Mouse (Mus musculus) monocyte, adult 2 months (primary cell): ENCODE data around the gene Sod1.
"Not testable (repeated sequence)": the region's sequence is repeated elsewhere in the genome, so short reads cannot be mapped to it uniquely, and the experiment has no call there.

ENCODE experiments used
- DNase-seq, 2 experiments: peaks; one replicate each; pipeline ENCODE4 v3.0.0; 2022; ENCODE audit warnings: low spot score in 2 of 2, low read depth in 1 of 2

Gene Sod1

GRCm38 (mm10) chr16:90210717-90211116, 9.8 kb upstream of the Sod1 start:
- no peak for DNase-seq

GRCm38 (mm10) chr16:90211767-90212166, 8.8 kb upstream of the Sod1 start:
- no peak for DNase-seq

GRCm38 (mm10) chr16:90213477-90214339, 6.8 kb upstream of the Sod1 start:
- no peak for DNase-seq

GRCm38 (mm10) chr16:90214731-90215565, 5.6 kb upstream of the Sod1 start:
- no peak for DNase-seq

- not testable (repeated sequence) for DNase-seq
These were observed 4.7 kb upstream of the Sod1 start for GRCm38 (mm10) chr16:90215879-90216278.

GRCm38 (mm10) chr16:90216414-90216813, 4.1 kb upstream of the Sod1 start:
- no peak for DNase-seq

GRCm38 (mm10) chr16:90217356-90217755, 3.2 kb upstream of the Sod1 start:
- DNase-seq, result no peak

GRCm38 (mm10) chr16:90217926-90218325, 2.6 kb upstream of the Sod1 start:
- no peak for DNase-seq

GRCm38 (mm10) chr16:90219445-90219844, 1.1 kb upstream of the Sod1 start:
- not testable (repeated sequence) for DNase-seq

GRCm38 (mm10) chr16:90220892-90221431, 408 bp downstream of the Sod1 start:
- peak in 1 of 2 experiments; percentile 18 for DNase-seq

- DNase-seq, result no peak
These were observed 1.0 kb downstream of the Sod1 start for GRCm38 (mm10) chr16:90221441-90222070.

- DNase-seq, result no peak
These were observed 9.3 kb downstream of the Sod1 start for GRCm38 (mm10) chr16:90229897-90230296.

- no peak for DNase-seq
These were observed 10.7 kb downstream of the Sod1 start for GRCm38 (mm10) chr16:90231302-90231701.

- DNase-seq, result no peak
These were observed 13.1 kb downstream of the Sod1 start for GRCm38 (mm10) chr16:90233702-90234101.

GRCm38 (mm10) chr16:90234617-90235016, 14.1 kb downstream of the Sod1 start:
- DNase-seq, result no peak

- DNase-seq, result no peak
These were observed 14.6 kb downstream of the Sod1 start for GRCm38 (mm10) chr16:90235188-90235587.

- DNase-seq, result no peak
These were observed 18.7 kb downstream of the Sod1 start for GRCm38 (mm10) chr16:90239128-90239746.

- DNase-seq, result no peak
These were observed 21.3 kb downstream of the Sod1 start for GRCm38 (mm10) chr16:90241875-90242274.

GRCm38 (mm10) chr16:90242426-90243304, 22.1 kb downstream of the Sod1 start:
- DNase-seq, result no peak

GRCm38 (mm10) chr16:90250099-90250498, 29.5 kb downstream of the Sod1 start:
- DNase-seq, result no peak
